Mouse (Mus musculus): ENCODE measurements around the gene Gm14851.
"Not testable (repeated sequence)": the region's sequence is repeated elsewhere in the genome, so short reads cannot be mapped to it uniquely, and the experiment has no call there.

Gm14851 gene

GRCm38 (mm10) chr8:21095950-21096349, at the start of gene Gm14851:
Gene Gm14851, minus strand, starts transcription at chr8:21096050.
- not testable (repeated sequence) for DNase-seq (ENCODE audit: low read depth, low spot score)

DNA sequence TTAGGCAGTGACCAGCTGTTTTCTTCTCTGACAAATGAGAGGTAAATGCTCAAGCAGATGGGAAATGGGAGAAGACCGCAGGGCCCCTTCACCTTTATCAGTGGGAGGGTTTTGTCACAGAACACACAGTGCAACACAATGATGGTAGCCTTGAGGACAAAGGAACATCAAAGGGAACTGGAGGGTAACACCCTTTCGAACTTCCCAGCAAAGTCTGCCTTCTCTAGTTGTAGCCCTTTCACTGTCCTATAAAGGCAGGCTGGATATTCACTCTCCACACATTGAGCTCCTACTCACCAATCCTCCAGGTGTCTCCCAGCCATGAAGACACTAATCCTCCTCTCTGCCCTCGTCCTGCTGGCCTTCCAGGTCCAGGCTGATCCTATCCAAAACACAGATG, 38.5 kb upstream of the Gm14851 start, which contains the start of gene Defa30:
Gene Defa30, plus strand, starts transcription at position 301 of the 400 bp plus-strand sequence.
- not testable (repeated sequence) for DNase-seq (ENCODE audit: low read depth, low spot score)

- no peak for DNase-seq (ENCODE audit: low read depth, low spot score)
Observed at GRCm38 (mm10) chr8:21093106-21093505, 2.7 kb downstream of the Gm14851 start.

GRCm38 (mm10) chr8:21084142-21084541, 11.7 kb downstream of the Gm14851 start, which contains the start of gene Defa25:
Gene Defa25, plus strand, starts transcription at chr8:21084442.
- not testable (repeated sequence) for DNase-seq (ENCODE audit: low read depth, low spot score)

- DNase-seq (ENCODE audit: low read depth, low spot score): not testable (repeated sequence)
Observed at GRCm38 (mm10) chr8:21064738-21065137, 31.1 kb downstream of the Gm14851 start, which contains the start of gene Defa35. Gene Defa35, plus strand, starts transcription at chr8:21065038.

GRCm38 (mm10) chr8:21054747-21055146, 41.1 kb downstream of the Gm14851 start, which contains the start of gene Defa23:
Gene Defa23, plus strand, starts transcription at chr8:21055047.
- DNase-seq (ENCODE audit: low read depth, low spot score): not testable (repeated sequence)

All from telencephalon, adult 2 months (tissue).